Mouse (Mus musculus) urinary bladder, postnatal 14 days (tissue): ENCODE data around the gene Zbtb1.
"Not testable (repeated sequence)": the region's sequence is repeated elsewhere in the genome, so short reads cannot be mapped to it uniquely, and the experiment has no call there.

ENCODE experiments used
- DNase-seq: peaks from one replicate; pipeline ENCODE4 v3.0.0; 2021; ENCODE audit warnings: low spot score

Zbtb1 gene

DNA sequence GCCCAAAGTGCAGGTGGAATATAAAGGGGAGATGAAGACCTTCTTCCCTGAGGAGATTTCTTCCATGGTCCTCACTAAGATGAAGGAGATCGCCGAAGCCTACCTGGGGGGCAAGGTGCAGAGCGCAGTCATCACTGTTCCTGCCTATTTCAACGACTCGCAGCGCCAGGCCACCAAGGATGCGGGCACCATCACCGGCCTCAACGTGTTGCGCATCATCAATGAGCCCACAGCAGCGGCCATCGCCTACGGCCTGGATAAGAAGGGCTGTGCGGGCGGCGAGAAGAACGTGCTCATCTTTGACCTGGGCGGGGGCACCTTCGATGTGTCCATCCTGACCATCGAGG lies 34.7 kb downstream of the Zbtb1 start:
- peak; percentile 29 for DNase-seq

GRCm38 (mm10) chr12:76405183-76405970 lies 35.3 kb downstream of the Zbtb1 start:
- peak; percentile 26 for DNase-seq

GRCm38 (mm10) chr12:76405971-76406370 lies 35.9 kb downstream of the Zbtb1 start:
- DNase-seq, result no peak

GRCm38 (mm10) chr12:76407184-76407583 lies 37.1 kb downstream of the Zbtb1 start:
- no peak for DNase-seq

DNA sequence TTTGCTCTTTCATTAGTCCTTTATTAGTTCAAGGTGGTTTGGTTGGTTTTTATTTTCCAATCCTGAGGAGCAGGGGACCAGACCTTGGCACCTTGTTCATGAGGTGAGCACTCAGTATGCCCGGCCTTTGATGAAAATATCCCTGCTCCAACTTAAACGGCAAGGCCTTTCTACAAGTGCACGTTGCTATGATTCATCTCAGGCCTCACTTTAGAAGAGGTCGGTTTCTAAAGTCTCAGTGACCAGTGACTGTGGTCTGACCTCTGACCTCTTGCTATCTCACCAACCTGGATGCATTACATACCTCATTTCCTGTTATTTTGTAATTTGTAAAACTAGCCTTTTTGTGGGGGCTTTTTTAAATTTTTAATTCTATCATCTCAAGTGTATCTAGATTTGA lies 39.1 kb downstream of the Zbtb1 start:
- no peak for DNase-seq

DNA sequence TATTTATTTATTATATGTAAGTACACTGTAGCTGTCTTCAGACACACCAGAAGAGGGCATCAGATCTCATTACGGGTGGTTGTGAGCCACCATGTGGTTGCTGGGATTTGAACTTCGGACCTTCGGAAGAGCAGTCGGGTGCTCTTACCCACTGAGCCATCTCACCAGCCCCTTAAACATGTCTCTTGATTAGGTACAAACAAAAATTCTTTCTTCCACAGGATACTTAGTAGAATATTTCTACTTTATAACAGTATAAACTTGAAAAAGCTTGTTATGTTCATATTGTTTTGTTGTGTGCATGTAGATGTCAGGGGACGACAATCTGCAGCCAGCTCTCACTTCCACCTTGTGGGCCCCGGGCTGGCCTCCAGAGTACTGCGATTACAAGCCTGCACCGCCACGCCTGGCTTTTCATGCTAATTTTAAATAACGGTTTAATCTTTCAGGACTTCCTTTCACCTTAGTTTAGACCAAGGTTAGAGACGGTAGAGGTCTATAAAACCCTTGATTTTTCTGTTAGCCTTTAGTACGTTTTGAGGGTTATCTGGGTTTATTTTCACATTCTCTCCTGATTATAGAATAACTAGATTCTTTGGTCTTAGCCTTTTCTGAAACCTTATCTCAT lies 45.4 kb downstream of the Zbtb1 start:
- DNase-seq, result no peak

DNA sequence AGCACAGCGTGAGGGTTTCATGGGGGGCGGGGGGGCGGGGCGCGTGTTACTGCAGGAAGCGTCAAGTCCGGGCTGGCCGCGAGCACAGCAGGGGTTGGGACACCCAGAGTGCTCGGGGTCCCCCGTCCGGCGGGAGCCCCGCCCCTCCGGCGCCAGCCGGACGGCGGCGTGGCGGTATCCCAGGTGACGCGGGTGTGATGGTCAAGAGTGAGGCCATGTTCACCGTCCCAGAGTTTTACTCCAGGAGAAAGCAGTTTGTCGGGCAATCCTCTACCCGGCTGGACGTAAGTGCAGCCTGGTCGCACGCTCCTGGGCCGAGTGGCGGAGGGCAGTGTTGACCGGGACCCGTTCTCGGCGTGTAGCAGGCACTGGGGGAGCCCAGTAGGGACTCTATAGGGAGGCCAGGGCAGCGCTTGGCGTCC lies 47.4 kb downstream of the Zbtb1 start, which contains the start of gene Ppp1r36:
Gene Ppp1r36, plus strand, starts transcription at position 106 of the 422 bp plus-strand sequence.
- DNase-seq, result peak; percentile 61

- DNase-seq, result no peak
These were observed 48.3 kb downstream of the Zbtb1 start for GRCm38 (mm10) chr12:76418346-76418745.

- no peak for DNase-seq
These were observed 55.2 kb downstream of the Zbtb1 start for GRCm38 (mm10) chr12:76425256-76425655.

GRCm38 (mm10) chr12:76427546-76427945 lies 57.5 kb downstream of the Zbtb1 start:
- no peak for DNase-seq

GRCm38 (mm10) chr12:76430879-76431406 lies 60.9 kb downstream of the Zbtb1 start:
- DNase-seq, result no peak

GRCm38 (mm10) chr12:76431431-76431830 lies 61.4 kb downstream of the Zbtb1 start:
- DNase-seq, result no peak

GRCm38 (mm10) chr12:76434111-76434510 lies 64.0 kb downstream of the Zbtb1 start:
- no peak for DNase-seq

DNA sequence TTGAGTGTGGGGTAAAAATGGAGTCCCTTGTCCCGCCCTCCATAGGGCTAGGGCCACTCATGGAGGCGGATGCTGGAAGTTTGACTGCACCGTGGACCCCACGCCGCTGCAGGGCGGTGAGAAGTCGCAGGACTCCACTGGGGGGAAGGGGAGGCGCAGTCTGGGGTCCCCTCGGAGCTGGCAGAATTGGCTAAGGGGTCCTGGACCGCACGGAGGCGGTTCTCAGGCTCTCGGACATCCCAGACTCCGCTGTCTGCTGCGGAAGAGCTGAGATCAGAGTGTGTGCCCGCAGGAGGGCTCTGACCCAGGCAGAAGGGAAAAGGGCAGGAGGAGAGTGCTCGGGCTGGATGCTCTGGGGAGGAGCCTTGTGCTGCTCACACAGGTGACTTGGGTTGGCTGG lies 65.0 kb downstream of the Zbtb1 start:
- DNase-seq, result no peak

DNA sequence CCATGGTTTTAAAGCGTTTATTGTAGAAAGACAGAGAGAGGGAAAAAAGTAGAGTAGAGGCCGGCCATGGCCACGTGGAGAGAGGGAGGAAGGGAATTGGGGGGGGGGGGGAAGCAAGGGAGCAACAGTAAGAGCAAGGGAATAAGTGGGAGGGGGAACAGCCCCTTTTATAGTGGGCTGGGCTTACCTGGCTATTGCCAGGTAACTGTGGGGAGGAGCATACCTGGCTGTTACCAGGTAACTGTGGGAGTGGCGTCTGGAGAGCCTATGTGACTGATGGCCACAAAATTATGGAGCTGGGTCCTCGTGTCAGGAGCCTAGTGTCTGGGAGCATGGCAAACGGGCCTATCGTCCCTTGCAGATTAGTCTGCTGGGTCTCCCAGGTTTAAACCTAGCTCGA lies 65.5 kb downstream of the Zbtb1 start:
- DNase-seq, result no peak

DNA sequence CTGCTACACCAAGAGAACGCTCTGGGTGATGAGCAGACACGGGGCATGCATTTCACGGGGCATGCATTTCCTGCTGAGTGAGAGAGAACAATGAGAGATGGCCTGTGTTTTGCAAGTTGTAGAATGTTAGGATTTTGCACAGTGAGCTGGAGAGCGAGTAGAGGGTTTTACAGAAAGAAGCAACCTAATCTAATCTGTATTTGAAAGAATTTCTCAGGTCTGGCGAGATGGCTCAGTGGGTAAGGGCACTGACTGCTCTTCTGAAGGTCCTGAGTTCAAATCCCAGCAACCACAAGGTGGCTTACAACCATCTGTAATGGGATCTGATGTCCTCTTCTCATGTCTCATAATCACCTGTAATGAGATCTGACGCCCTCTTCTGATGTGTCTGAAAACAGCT lies 73.4 kb downstream of the Zbtb1 start:
- not testable (repeated sequence) for DNase-seq

DNA sequence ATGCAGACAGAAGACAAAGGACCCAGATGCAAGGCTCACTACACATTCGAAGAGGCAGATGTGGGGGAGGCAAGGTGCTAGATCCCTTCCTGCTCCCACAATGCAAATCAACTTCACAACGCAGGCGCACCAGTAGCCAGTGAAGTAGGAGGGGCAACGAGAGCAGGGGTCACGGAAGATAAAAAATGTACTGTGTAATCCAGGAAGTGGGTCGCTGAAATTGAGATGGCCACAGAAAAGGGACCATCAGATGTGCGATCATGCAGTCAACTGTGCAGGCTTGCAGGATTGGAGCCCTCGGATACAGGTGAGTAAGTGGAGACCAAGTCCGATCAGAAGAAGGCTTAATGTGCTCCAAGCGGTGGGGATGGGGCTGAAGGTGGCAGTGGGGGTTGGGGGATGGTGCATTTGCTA lies 74.3 kb downstream of the Zbtb1 start:
- no peak for DNase-seq

DNA sequence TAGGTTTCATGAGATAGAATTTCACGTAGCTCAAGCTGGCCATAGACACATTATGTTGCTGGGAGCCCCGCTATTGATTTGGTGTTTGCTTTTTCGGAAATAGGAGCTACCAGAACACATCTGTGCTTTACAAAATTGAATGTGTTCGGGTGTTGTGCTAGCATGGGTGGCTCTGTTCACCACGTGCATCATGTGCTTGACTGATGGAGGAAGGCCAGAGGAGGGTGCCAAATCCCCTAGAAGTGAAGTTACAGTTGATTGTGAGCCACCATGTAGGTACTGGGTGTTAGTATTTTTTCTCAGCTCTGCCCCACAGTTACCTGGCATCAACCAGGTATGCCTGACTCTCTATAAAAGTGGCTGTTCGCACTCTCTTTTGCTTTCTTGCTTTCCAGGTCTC lies 74.8 kb downstream of the Zbtb1 start:
- DNase-seq, result no peak

DNA sequence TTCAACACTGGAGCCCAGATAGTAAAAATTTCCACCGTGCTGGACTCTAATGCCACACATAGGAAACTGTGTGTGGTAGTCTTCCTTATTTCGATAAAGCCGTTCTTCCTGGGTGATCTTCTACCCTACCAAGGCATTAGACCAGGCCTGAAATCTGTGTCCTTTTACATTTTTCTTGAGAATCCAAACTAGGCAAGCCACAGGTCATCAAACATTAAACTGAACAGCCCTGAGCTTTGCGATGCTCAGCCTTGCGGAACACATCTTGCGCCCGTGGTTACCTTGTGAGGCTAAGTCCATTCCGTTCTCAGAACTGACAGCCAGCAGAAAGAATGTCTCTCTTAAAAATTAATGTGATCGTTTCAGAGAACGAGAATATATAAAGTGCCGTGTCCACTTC lies 76.1 kb downstream of the Zbtb1 start:
- DNase-seq, result no peak
